Mouse (Mus musculus) hindbrain, embryonic 12.5 days (tissue): ENCODE results near the gene Lmtk3. TPM values are rescaled to one million over a fixed set of nuclear protein-coding genes. Genes with fewer than 3 reads are reported as not detected.

Experiments
- ATAC-seq: fragments of 200-750 bp; cut with Nextera tagmentation; 2 replicates; pipeline ENCODE4 v1.8.0; 2017; ENCODE audit warnings: moderate TSS enrichment; ENCODE audit not compliant: low FRiP score
- H3K27ac ChIP-seq: fragments of 300-500 bp; sonication (generic); 2 replicates; pipeline ENCODE4 v1.5.1; 2016; ENCODE audit warnings: mild to moderate bottlenecking
- H3K27me3 ChIP-seq: fragments of 300-500 bp; sonication (generic); 2 replicates; pipeline ENCODE4 v1.6.1; 2016; ENCODE audit warnings: mild to moderate bottlenecking
- H3K36me3 ChIP-seq: fragments of 300-500 bp; sonication (generic); 2 replicates; pipeline ENCODE4 v1.6.1; 2016; ENCODE audit warnings: mild to moderate bottlenecking
- H3K4me1 ChIP-seq: fragments of 300-500 bp; sonication (generic); 2 replicates; pipeline ENCODE4 v1.6.1; 2016
- H3K4me2 ChIP-seq: fragments of 300-500 bp; sonication (generic); replicated peaks from 2 replicates; pipeline ENCODE4 v1.6.1; 2016; ENCODE audit warnings: mild to moderate bottlenecking
- H3K4me3 ChIP-seq: fragments of 300-500 bp; sonication (generic); 2 replicates; pipeline ENCODE4 v1.5.1; 2016; ENCODE audit warnings: mild to moderate bottlenecking
- H3K9ac ChIP-seq: fragments of 300-500 bp; sonication (generic); 2 replicates; pipeline ENCODE4 v1.6.1; 2016; ENCODE audit warnings: mild to moderate bottlenecking, moderate library complexity
- H3K9me3 ChIP-seq: fragments of 300-500 bp; sonication (generic); replicated peaks from 2 replicates; pipeline ENCODE4 v1.6.1; 2016; ENCODE audit warnings: mild to moderate bottlenecking
- WGBS: fragments of 180-500 bp; shearing (Covaris S2); methylation state at CpG from one replicate; pipeline ENCODE4 v1.1.7; 2016; 5-methylcytosine and 5-hydroxymethylcytosine counted together
- polyA plus RNA-seq: library from polyadenylated mRNA; unstranded; fragments of >200 nt; fragmentation: Nextera tagmentation; extraction: Ambion mirVana; gene quantifications from 2 replicates; pipeline ENCODE4 v1.2.1, GENCODE M21; 2016

Gene Lmtk3
- polyA plus RNA-seq, result 8.4 and 11.9 TPM in 2 replicates

DNA sequence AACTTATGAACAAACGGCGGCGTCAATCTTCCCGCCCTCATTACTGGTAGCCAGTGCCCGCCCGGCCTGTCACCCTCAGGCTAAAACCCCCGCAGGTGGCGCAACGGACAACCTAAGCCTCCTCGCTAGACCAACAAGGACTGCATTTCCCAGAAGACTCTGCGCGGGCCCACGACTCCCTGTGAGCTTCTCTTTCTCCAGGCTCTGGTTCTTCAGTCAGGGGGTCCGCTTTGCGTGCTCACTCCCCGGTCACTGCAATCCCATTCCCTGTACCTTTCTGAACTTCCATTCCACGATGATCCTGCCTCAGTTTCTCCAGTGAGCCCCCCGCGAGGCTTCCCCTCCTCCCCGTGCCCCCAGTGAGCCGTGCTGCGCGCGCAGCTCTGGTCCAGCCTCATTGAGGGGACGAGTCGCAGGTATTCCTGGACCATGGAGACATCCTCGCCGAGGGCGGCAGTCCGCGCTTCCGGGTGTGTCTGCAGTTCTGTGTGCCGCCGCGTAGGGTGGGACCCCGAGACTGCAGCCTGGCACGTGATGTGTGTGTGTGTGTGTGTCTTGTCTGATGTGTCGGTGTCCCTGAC lies at the start of gene Lmtk3:
TSS of gene Lmtk3 (plus strand) at position 228 of the 581 bp plus-strand sequence.
- peaks cover 15% of the 10 kb centered on the region for H3K36me3 ChIP-seq
- H3K27ac ChIP-seq, result peak within 1 kb of the TSS; percentile 98
- under 1% methylated on average over 38 of the region's 38 CpGs for WGBS
- H3K9me3 ChIP-seq, result no peaks in the 10 kb centered on the region
- peak within 1 kb of the TSS; percentile 74 for H3K4me3 ChIP-seq
- H3K4me2 ChIP-seq, result peak within 1 kb of the TSS; percentile 87
- H3K27me3 ChIP-seq, result peaks cover 14% of the 10 kb centered on the region
- peak within 1 kb of the TSS; percentile 90 for H3K9ac ChIP-seq
- H3K4me1 ChIP-seq, result peaks cover 39% of the 10 kb centered on the region
- ATAC-seq, result peak; percentile 44

- ATAC-seq, result peak; percentile 81
- no peak overlapping the region for H3K4me2 ChIP-seq
- no peaks in the 10 kb centered on the region for H3K36me3 ChIP-seq
- WGBS, result 11% methylated on average over 9 of the region's 9 CpGs
- H3K9ac ChIP-seq, result no peak overlapping the region
- no peak overlapping the region for H3K27ac ChIP-seq
- no peaks in the 10 kb centered on the region for H3K9me3 ChIP-seq
- peaks cover 15% of the 10 kb centered on the region; the same call in 1 of the 2 replicates for H3K27me3 ChIP-seq
- no peak overlapping the region for H3K4me3 ChIP-seq
- H3K4me1 ChIP-seq, result no peaks in the 10 kb centered on the region
Measured at GRCm38 (mm10) chr7:45739162-45739763, 44.3 kb upstream of the Lmtk3 start.

DNA sequence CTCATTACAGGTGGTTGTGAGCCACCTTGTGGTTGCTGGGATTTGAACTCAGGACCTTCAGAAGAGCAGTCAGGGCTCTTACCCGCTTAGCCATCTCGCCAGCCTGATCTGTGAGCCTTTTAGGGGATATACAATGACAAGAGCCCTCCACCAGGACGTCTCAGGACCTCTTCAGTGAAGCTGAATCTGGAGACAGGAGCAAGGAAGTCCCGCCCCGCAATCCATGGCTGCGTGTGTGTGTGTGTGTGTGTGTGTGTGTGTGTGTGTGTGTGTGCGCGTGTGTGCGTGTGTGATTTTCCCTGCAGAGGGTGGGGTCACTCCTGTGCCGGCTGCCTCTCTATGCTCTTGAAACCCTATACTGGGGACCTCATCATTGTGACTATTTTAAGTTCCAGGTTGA lies 43.7 kb upstream of the Lmtk3 start:
- no peak for ATAC-seq

DNA sequence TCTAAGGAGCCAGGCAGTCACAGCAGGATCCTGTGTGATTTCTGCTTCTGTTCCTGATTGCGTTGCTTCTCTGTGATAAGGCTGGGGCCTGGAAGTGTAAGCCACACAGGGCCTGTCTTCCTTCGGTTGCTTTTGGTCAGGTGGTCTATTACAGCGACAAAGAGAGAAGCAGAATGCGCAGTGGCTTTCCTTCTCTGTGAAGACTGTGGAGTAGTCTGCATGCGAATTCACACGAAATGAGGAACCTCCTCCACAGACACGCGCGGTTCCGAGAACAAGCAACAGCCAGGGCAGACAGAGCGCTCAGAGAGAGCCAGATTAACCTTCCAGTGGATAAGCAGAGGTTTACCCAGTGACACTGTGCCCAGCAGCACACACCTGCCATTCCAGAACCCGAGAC lies 42.2 kb upstream of the Lmtk3 start:
- no peaks in the 10 kb centered on the region for H3K36me3 ChIP-seq
- H3K4me3 ChIP-seq, result no peak overlapping the region
- 87% methylated on average over 12 of the region's 12 CpGs for WGBS
- H3K27ac ChIP-seq, result no peak overlapping the region
- peaks cover 15% of the 10 kb centered on the region; the same call in 1 of the 2 replicates for H3K27me3 ChIP-seq
- no peak overlapping the region for H3K4me2 ChIP-seq
- no peak for ATAC-seq
- H3K9me3 ChIP-seq, result no peaks in the 10 kb centered on the region
- no peaks in the 10 kb centered on the region for H3K4me1 ChIP-seq
- H3K9ac ChIP-seq, result no peak overlapping the region

More for the DNA sequence above, 43.7 kb upstream of the Lmtk3 start:
- Histone ChIP-seq H3K4me3 (no peak overlapping the region), H3K9me3 (no peaks in the 10 kb centered on the region), H3K4me2 (no peak overlapping the region), H3K9ac (no peak overlapping the region), H3K4me1 (no peaks in the 10 kb centered on the region), H3K27ac (no peak overlapping the region), H3K36me3 (no peaks in the 10 kb centered on the region), H3K27me3 (peaks cover 15% of the 10 kb centered on the region; the same call in 1 of the 2 replicates)
- 66% methylated on average over 8 of the region's 10 CpGs for WGBS

DNA sequence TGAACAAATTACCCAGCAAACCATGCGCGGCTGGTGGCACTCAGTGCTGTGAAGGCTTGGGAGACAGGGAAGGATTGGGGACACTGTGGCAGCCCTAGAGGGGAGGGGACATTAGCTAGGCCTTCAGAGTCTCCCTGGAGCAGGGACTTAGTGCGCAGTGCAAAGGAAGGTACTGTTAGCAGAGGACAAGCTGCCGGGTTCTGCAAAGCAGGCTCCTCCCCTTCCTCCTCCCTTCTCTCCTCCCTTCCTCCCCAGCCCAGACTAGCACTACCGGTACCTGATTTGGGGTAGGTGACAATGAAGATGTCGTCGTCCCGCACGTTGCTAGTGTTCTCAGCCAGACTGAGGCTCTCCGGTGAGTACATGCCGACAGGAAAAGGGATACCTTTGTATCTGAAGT lies 41.8 kb upstream of the Lmtk3 start:
- ATAC-seq, result no peak
- Histone ChIP-seq H3K27ac (no peak overlapping the region), H3K4me2 (peak overlapping the region; percentile 19; the same call in 1 of the 2 replicates), H3K4me1 (no peaks in the 10 kb centered on the region), H3K4me3 (peak overlapping the region; percentile 5; the same call in 1 of the 2 replicates), H3K27me3 (peaks cover 15% of the 10 kb centered on the region; the same call in 1 of the 2 replicates), H3K9me3 (no peaks in the 10 kb centered on the region), H3K36me3 (no peaks in the 10 kb centered on the region), H3K9ac (no peak overlapping the region)
- WGBS, result 39% methylated on average over 11 of the region's 11 CpGs

DNA sequence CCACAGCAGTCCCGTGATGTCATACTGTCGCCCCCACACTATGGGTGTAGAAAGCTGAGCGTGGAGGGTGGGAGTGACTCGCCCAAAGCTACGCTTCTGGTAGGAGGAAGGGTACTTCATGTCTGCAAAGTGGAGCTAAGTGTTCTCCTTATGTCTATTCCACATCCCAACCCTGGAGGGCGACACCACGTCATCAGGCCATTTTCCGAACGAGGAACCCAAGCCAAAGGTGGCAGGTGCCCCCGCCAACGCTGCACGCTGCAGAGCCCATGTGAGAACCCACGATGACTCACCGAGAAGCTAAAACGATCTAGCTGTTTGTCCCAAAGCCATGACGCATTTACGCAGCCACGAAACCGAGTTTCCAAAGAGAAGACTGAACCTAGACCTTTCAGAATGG lies 41.2 kb upstream of the Lmtk3 start:
- Histone ChIP-seq H3K9me3 (no peaks in the 10 kb centered on the region), H3K36me3 (no peaks in the 10 kb centered on the region), H3K4me2 (peak overlapping the region; percentile 19; the same call in 1 of the 2 replicates), H3K4me1 (no peaks in the 10 kb centered on the region), H3K27ac (no peak overlapping the region), H3K4me3 (0 out of 2 replicates have a peak overlapping the region, but pooled peaks have one; percentile 5), H3K9ac (0 out of 2 replicates have a peak overlapping the region, but pooled peaks have one; percentile 8), H3K27me3 (peaks cover 15% of the 10 kb centered on the region; the same call in 1 of the 2 replicates)
- 45% methylated on average over 19 of the region's 19 CpGs for WGBS
- no peak for ATAC-seq

- Histone ChIP-seq H3K4me3 (no peak overlapping the region), H3K27me3 (peaks cover 15% of the 10 kb centered on the region; the same call in 1 of the 2 replicates), H3K4me1 (peaks cover 5% of the 10 kb centered on the region), H3K27ac (no peak overlapping the region), H3K36me3 (no peaks in the 10 kb centered on the region), H3K9me3 (no peaks in the 10 kb centered on the region), H3K4me2 (no peak overlapping the region), H3K9ac (no peak overlapping the region)
- 51% methylated on average over 2 of the region's 2 CpGs for WGBS
- no peak for ATAC-seq
Measured at GRCm38 (mm10) chr7:45744387-45744786, 39.2 kb upstream of the Lmtk3 start.

GRCm38 (mm10) chr7:45746518-45746917 lies 37.0 kb upstream of the Lmtk3 start:
- Histone ChIP-seq H3K9ac (no peak overlapping the region), H3K4me1 (peaks cover 10% of the 10 kb centered on the region), H3K27ac (no peak overlapping the region), H3K9me3 (no peaks in the 10 kb centered on the region), H3K4me3 (no peak overlapping the region), H3K27me3 (peaks cover 6% of the 10 kb centered on the region; the same call in 1 of the 2 replicates), H3K36me3 (no peaks in the 10 kb centered on the region), H3K4me2 (no peak overlapping the region)
- ATAC-seq, result no peak
- 68% methylated on average over 6 of the region's 6 CpGs for WGBS

GRCm38 (mm10) chr7:45747450-45747849 lies 36.1 kb upstream of the Lmtk3 start:
- H3K4me3 ChIP-seq, result no peak overlapping the region
- H3K9ac ChIP-seq, result no peak overlapping the region
- WGBS, result 84% methylated on average over 5 of the region's 5 CpGs
- peaks cover 10% of the 10 kb centered on the region for H3K4me1 ChIP-seq
- no peak overlapping the region for H3K27ac ChIP-seq
- no peak overlapping the region for H3K4me2 ChIP-seq
- no peaks in the 10 kb centered on the region for H3K9me3 ChIP-seq
- no peaks in the 10 kb centered on the region for H3K36me3 ChIP-seq
- no peak for ATAC-seq
- 0 out of 2 replicates have a peak, but pooled peaks cover under 1% of the 10 kb centered on the region for H3K27me3 ChIP-seq

GRCm38 (mm10) chr7:45748110-45748509 lies 35.4 kb upstream of the Lmtk3 start:
- WGBS, result 80% methylated on average over 7 of the region's 7 CpGs
- no peaks in the 10 kb centered on the region for H3K36me3 ChIP-seq
- no peak overlapping the region for H3K4me3 ChIP-seq
- H3K4me1 ChIP-seq, result peaks cover 10% of the 10 kb centered on the region
- no peaks in the 10 kb centered on the region for H3K9me3 ChIP-seq
- no peak for ATAC-seq
- no peak overlapping the region; the same call in 1 of the 2 replicates for H3K9ac ChIP-seq
- no peak overlapping the region for H3K4me2 ChIP-seq
- no peak overlapping the region for H3K27ac ChIP-seq
- no peaks in the 10 kb centered on the region for H3K27me3 ChIP-seq

DNA sequence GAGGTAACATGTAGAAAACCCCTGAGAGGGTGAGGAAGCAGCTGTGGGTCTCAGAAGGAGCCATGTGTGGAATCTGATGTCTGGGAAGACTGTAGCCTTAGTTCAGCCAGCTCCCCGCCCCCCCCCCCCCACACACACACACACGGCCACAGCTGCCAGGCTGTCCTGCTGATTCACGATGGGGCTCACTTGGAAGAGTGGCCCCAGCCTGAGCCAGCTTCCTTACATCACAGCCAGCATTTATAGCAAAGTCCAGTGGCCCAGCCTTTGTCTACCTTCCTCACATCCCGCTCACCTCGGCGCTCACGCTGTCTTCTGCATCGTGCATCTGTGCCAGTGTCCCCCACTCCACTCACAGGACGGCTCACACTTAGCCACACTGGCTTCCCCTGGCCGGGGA lies 34.1 kb upstream of the Lmtk3 start:
- Histone ChIP-seq H3K4me2 (no peak overlapping the region), H3K4me1 (peaks cover 10% of the 10 kb centered on the region), H3K9ac (0 out of 2 replicates have a peak overlapping the region, but pooled peaks have one; percentile 24), H3K4me3 (no peak overlapping the region), H3K36me3 (no peaks in the 10 kb centered on the region), H3K9me3 (no peaks in the 10 kb centered on the region), H3K27ac (no peak overlapping the region), H3K27me3 (no peaks in the 10 kb centered on the region)
- no peak for ATAC-seq
- WGBS, result 56% methylated on average over 9 of the region's 10 CpGs

GRCm38 (mm10) chr7:45750162-45750561 lies 33.4 kb upstream of the Lmtk3 start:
- Histone ChIP-seq H3K9me3 (no peaks in the 10 kb centered on the region), H3K27me3 (no peaks in the 10 kb centered on the region), H3K9ac (no peak overlapping the region), H3K4me1 (peaks cover 10% of the 10 kb centered on the region), H3K4me3 (no peak overlapping the region), H3K27ac (no peak overlapping the region), H3K4me2 (no peak overlapping the region), H3K36me3 (no peaks in the 10 kb centered on the region)
- 82% methylated on average over 9 of the region's 9 CpGs for WGBS
- no peak for ATAC-seq
